Mouse (Mus musculus): ENCODE results near the gene Klk1b9. TPM values are rescaled to one million over a fixed set of nuclear protein-coding genes. Genes with fewer than 3 reads are reported as not detected.

Gene Klk1b9
- polyA plus RNA-seq, 1 experiment, result not detected

DNA sequence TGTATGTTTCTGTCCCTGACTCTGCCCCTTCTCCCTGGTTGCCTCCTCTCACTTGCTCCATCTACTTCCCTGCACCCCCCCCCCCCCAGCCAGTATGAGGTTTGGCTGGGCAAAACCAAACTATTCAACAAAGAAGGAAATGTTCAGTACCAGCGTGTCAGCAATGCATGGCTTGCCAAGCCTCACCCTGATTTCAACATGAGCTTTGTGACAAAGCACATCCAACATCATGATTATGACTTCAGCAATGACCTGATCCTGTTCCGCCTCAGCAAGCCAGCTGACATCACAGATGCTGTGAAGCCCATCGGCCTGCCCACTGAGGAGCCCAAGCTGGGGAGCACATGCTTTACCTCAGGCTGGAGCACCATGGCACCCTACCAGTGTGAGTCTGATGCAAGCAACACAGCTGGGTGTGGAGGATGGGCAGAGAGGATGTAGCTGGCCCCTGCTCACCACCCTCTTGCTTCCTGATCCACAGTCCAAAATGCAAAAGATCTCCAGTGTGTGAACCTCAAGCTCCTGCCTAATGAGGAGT lies 31.1 kb upstream of the Klk1b9 start:
- no peaks in the 10 kb centered on the region for H3K79me2 ChIP-seq (ENCODE audit: control insufficient read depth, insufficient read depth)
- H3K27me3 ChIP-seq (ENCODE audit: control insufficient read depth, insufficient read depth, insufficient read length), result no peaks in the 10 kb centered on the region
- no peak for TF ChIP-seq USF1 (IDR thresholded peaks at IDR 0.05; ENCODE audit: low read depth)
- no peak for TF ChIP-seq REST (IDR thresholded peaks at IDR 0.05; ENCODE audit: insufficient read depth, insufficient read length)
- TF ChIP-seq TCF3 (IDR thresholded peaks at IDR 0.05; ENCODE audit: insufficient read length, low read depth), result no peak
- TF ChIP-seq POLR2A (IDR thresholded peaks at IDR 0.05; ENCODE audit: insufficient read length, low read depth), result no peak
- TF ChIP-seq MYOG (IDR thresholded peaks at IDR 0.05; ENCODE audit: control insufficient read depth in 1 of 3, insufficient read depth in 1 of 3, insufficient read length in 2 of 3, low read depth in 2 of 3), result no peak
- TF ChIP-seq MYOD1 (IDR thresholded peaks at IDR 0.05; ENCODE audit: control insufficient read depth in 1 of 3, insufficient read length in 2 of 3, low read depth in 2 of 3), result no peak
- TF ChIP-seq POLR2AphosphoS2 (IDR thresholded peaks at IDR 0.05; ENCODE audit: insufficient read length, low read depth), result no peak
- TF ChIP-seq SRF (IDR thresholded peaks at IDR 0.05; ENCODE audit: control insufficient read depth, insufficient read length, low read depth), result no peak
- no peak for TF ChIP-seq MAX (IDR thresholded peaks at IDR 0.05; ENCODE audit: low read depth)
- TF ChIP-seq E2F4 (IDR thresholded peaks at IDR 0.05; ENCODE audit: insufficient read depth), result no peak
- no peak for TF ChIP-seq CEBPB (IDR thresholded peaks at IDR 0.05; ENCODE audit: insufficient read depth, poor library complexity, severe bottlenecking)
- no peak for TF ChIP-seq TCF12 (IDR thresholded peaks at IDR 0.05; ENCODE audit: insufficient read depth, poor library complexity, severe bottlenecking)
- H3ac ChIP-seq (ENCODE audit: control insufficient read depth, insufficient read length), result no peak overlapping the region
- H3K4me2 ChIP-seq (ENCODE audit: low read depth), result no peak overlapping the region
- H3K4me3 ChIP-seq, result no peak overlapping the region
- H3K36me3 ChIP-seq (ENCODE audit: control insufficient read depth, insufficient read depth), result no peaks in the 10 kb centered on the region

DNA sequence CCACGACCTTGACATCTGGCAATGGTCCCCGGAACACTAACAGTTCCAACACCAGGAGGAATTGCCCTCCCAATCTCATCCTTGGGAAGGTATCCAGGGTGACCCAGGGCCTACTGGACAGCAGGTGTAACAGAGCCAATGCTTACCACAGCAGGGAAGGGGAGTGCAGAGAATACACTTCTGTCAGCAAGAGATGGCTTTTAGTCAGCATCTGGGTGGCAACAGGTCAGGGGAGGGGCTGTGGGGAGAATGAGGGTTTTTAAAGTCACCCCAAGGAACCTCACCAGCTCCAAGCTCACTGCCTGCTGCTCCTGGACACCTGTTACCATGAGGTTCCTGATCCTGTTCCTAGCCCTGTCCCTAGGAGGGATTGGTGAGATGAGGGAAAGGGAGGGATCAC lies 25.5 kb upstream of the Klk1b9 start, which contains the start of gene Klk1b8:
Klk1b8 (plus strand) TSS at position 301 of the 400 bp plus-strand sequence.
- no peak within 1 kb of the TSS for H3K4me3 ChIP-seq

DNA sequence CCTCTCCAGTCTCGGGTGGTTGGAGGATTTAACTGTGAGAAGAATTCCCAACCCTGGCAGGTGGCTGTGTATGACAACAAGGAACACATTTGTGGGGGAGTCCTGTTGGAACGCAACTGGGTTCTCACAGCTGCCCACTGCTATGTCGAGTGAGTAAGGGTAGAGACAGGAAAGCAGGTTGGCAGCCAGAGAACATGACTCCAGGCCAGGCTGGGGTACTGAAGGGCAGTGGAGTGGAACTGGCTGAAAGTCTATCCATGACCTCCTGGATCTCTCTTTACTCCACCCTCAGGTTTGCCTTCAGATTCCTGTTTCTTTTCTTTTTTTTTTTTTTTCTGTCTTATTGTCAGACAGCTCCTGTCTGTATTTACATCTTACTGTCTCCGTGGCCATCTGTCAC lies 23.2 kb upstream of the Klk1b9 start:
- TF ChIP-seq TCF3 (IDR thresholded peaks at IDR 0.05; ENCODE audit: insufficient read length, low read depth), result no peak
- TF ChIP-seq SRF (IDR thresholded peaks at IDR 0.05; ENCODE audit: control insufficient read depth, insufficient read length, low read depth), result no peak
- no peak for TF ChIP-seq E2F4 (IDR thresholded peaks at IDR 0.05; ENCODE audit: insufficient read depth)
- no peak for TF ChIP-seq MAX (IDR thresholded peaks at IDR 0.05; ENCODE audit: low read depth)
- Histone ChIP-seq H3K4me2 (ENCODE audit: low read depth) (no peak overlapping the region), H3K27me3 (ENCODE audit: control insufficient read depth, insufficient read depth, insufficient read length) (no peaks in the 10 kb centered on the region), H3ac (ENCODE audit: control insufficient read depth, insufficient read length) (no peak overlapping the region), H3K36me3 (ENCODE audit: control insufficient read depth, insufficient read depth) (no peaks in the 10 kb centered on the region), H3K79me2 (ENCODE audit: control insufficient read depth, insufficient read depth) (no peaks in the 10 kb centered on the region), H3K4me3 (no peak overlapping the region)

More for the DNA sequence above, 25.5 kb upstream of the Klk1b9 start, which contains the start of gene Klk1b8:
- TF ChIP-seq MAX (IDR thresholded peaks at IDR 0.05; ENCODE audit: low read depth) (no peak), SRF (IDR thresholded peaks at IDR 0.05; ENCODE audit: control insufficient read depth, insufficient read length, low read depth) (no peak), MYOG (IDR thresholded peaks at IDR 0.05; ENCODE audit: control insufficient read depth in 1 of 3, insufficient read depth in 1 of 3, insufficient read length in 2 of 3, low read depth in 2 of 3) (no peak), E2F4 (IDR thresholded peaks at IDR 0.05; ENCODE audit: insufficient read depth) (no peak)
- no peaks in the 10 kb centered on the region for H3K27me3 ChIP-seq (ENCODE audit: control insufficient read depth, insufficient read depth, insufficient read length)
- no peaks in the 10 kb centered on the region for H3K79me2 ChIP-seq (ENCODE audit: control insufficient read depth, insufficient read depth)
- H3K4me2 ChIP-seq (ENCODE audit: low read depth), result no peak within 1 kb of the TSS
- no peak within 1 kb of the TSS for H3ac ChIP-seq (ENCODE audit: control insufficient read depth, insufficient read length)
- H3K36me3 ChIP-seq (ENCODE audit: control insufficient read depth, insufficient read depth), result no peaks in the 10 kb centered on the region

DNA sequence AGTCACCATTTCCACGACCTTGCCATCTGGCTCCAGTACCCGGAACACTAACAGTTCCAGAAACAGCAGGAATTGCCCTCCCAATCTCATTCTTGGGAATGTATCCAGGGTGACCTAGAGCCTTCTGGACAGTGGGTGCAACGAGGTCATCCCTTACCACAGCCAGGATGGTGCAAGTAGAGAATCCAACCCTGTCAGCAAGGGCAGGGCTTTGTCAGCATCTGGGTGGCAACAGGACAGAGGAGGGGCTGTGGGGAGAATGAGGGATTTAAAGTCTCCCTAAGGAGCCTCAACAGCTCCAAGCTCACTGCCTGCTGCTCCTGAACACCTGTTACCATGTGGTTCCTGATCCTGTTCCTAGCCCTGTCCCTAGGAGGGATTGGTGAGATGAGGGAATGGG lies 9.4 kb upstream of the Klk1b9 start, which contains the start of gene Klk1b1:
Klk1b1 (plus strand) TSS at position 301 of the 400 bp plus-strand sequence.
- H3ac ChIP-seq (ENCODE audit: control insufficient read depth, insufficient read length), result no peak within 1 kb of the TSS
- TF ChIP-seq REST (IDR thresholded peaks at IDR 0.05; ENCODE audit: insufficient read depth, insufficient read length) (no peak), TCF3 (IDR thresholded peaks at IDR 0.05; ENCODE audit: insufficient read length, low read depth) (no peak), USF1 (IDR thresholded peaks at IDR 0.05; ENCODE audit: low read depth) (no peak), POLR2A (IDR thresholded peaks at IDR 0.05; ENCODE audit: insufficient read length, low read depth) (no peak), MYOG (IDR thresholded peaks at IDR 0.05; ENCODE audit: control insufficient read depth in 1 of 3, insufficient read depth in 1 of 3, insufficient read length in 2 of 3, low read depth in 2 of 3) (no peak), SRF (IDR thresholded peaks at IDR 0.05; ENCODE audit: control insufficient read depth, insufficient read length, low read depth) (no peak), MYOD1 (IDR thresholded peaks at IDR 0.05; ENCODE audit: control insufficient read depth in 1 of 3, insufficient read length in 2 of 3, low read depth in 2 of 3) (no peak), E2F4 (IDR thresholded peaks at IDR 0.05; ENCODE audit: insufficient read depth) (no peak), CEBPB (IDR thresholded peaks at IDR 0.05; ENCODE audit: insufficient read depth, poor library complexity, severe bottlenecking) (no peak), POLR2AphosphoS2 (IDR thresholded peaks at IDR 0.05; ENCODE audit: insufficient read length, low read depth) (no peak)
- no peak within 1 kb of the TSS for H3K4me2 ChIP-seq (ENCODE audit: low read depth)

DNA sequence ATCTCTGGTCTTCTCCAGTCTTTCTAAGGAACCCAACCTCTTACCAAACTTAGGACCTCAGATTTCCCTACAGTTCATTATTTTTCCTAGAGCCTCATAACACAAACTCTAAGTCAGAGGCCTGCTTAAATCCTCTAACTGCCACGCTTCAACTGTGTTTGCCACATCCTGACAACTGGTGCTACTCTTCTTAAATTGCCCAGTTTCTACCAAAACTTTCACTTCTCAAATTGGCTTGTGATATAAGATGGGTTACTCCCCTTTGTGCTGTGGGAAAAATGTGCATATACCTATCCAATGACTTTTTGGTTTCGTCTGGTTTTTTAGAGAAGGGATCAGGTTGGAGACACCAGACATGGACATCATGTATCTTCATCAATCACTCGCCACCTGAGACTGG lies 8.8 kb upstream of the Klk1b9 start:
- H3ac ChIP-seq (ENCODE audit: control insufficient read depth, insufficient read length), result no peak overlapping the region
- H3K4me2 ChIP-seq (ENCODE audit: low read depth), result no peak overlapping the region
- H3K79me2 ChIP-seq (ENCODE audit: control insufficient read depth, insufficient read depth), result no peaks in the 10 kb centered on the region
- no peak overlapping the region for H3K4me3 ChIP-seq
- no peaks in the 10 kb centered on the region for H3K36me3 ChIP-seq (ENCODE audit: control insufficient read depth, insufficient read depth)
- H3K27me3 ChIP-seq (ENCODE audit: control insufficient read depth, insufficient read depth, insufficient read length), result no peaks in the 10 kb centered on the region
- TF ChIP-seq TCF3 (IDR thresholded peaks at IDR 0.05; ENCODE audit: insufficient read length, low read depth), result no peak
- no peak for TF ChIP-seq MAX (IDR thresholded peaks at IDR 0.05; ENCODE audit: low read depth)
- TF ChIP-seq TCF12 (IDR thresholded peaks at IDR 0.05; ENCODE audit: insufficient read depth, poor library complexity, severe bottlenecking), result no peak
- TF ChIP-seq MYOG (IDR thresholded peaks at IDR 0.05; ENCODE audit: control insufficient read depth in 1 of 3, insufficient read depth in 1 of 3, insufficient read length in 2 of 3, low read depth in 2 of 3), result no peak
- TF ChIP-seq SRF (IDR thresholded peaks at IDR 0.05; ENCODE audit: control insufficient read depth, insufficient read length, low read depth), result no peak
- TF ChIP-seq POLR2AphosphoS2 (IDR thresholded peaks at IDR 0.05; ENCODE audit: insufficient read length, low read depth), result no peak
- TF ChIP-seq USF1 (IDR thresholded peaks at IDR 0.05; ENCODE audit: low read depth), result no peak
- TF ChIP-seq E2F4 (IDR thresholded peaks at IDR 0.05; ENCODE audit: insufficient read depth), result no peak
- no peak for TF ChIP-seq REST (IDR thresholded peaks at IDR 0.05; ENCODE audit: insufficient read depth, insufficient read length)
- TF ChIP-seq MYOD1 (IDR thresholded peaks at IDR 0.05; ENCODE audit: control insufficient read depth in 1 of 3, insufficient read length in 2 of 3, low read depth in 2 of 3), result no peak
- TF ChIP-seq CEBPB (IDR thresholded peaks at IDR 0.05; ENCODE audit: insufficient read depth, poor library complexity, severe bottlenecking), result no peak
- no peak for TF ChIP-seq POLR2A (IDR thresholded peaks at IDR 0.05; ENCODE audit: insufficient read length, low read depth)

More for the DNA sequence above, 9.4 kb upstream of the Klk1b9 start, which contains the start of gene Klk1b1:
- H3K4me3 ChIP-seq, result no peak within 1 kb of the TSS
- H3K36me3 ChIP-seq (ENCODE audit: control insufficient read depth, insufficient read depth), result no peaks in the 10 kb centered on the region
- no peaks in the 10 kb centered on the region for H3K27me3 ChIP-seq (ENCODE audit: control insufficient read depth, insufficient read depth, insufficient read length)
- H3K79me2 ChIP-seq (ENCODE audit: control insufficient read depth, insufficient read depth), result no peaks in the 10 kb centered on the region
